Mouse (Mus musculus) mouse embryonic stem cell (cell line): ENCODE measurements around the gene Fbxw4.

ENCODE experiments used
- in situ Hi-C, 2 experiments: fragments of 300-500 bp; cut with MboI; formaldehyde crosslinking; loops; 1 replicate in 1 of 2; 3 replicates in 1 of 2; pipeline ENCODE4 v1.14.3; 2019 to 2020; ENCODE audit warnings: low sequenced_read_pairs in 2 of 2, low pct_unique_long_range_greater_than_20kb in 1 of 2, mixed read lengths in 1 of 2; ENCODE audit not compliant: unreplicated experiment in 1 of 2

Fbxw4 gene

DNA sequence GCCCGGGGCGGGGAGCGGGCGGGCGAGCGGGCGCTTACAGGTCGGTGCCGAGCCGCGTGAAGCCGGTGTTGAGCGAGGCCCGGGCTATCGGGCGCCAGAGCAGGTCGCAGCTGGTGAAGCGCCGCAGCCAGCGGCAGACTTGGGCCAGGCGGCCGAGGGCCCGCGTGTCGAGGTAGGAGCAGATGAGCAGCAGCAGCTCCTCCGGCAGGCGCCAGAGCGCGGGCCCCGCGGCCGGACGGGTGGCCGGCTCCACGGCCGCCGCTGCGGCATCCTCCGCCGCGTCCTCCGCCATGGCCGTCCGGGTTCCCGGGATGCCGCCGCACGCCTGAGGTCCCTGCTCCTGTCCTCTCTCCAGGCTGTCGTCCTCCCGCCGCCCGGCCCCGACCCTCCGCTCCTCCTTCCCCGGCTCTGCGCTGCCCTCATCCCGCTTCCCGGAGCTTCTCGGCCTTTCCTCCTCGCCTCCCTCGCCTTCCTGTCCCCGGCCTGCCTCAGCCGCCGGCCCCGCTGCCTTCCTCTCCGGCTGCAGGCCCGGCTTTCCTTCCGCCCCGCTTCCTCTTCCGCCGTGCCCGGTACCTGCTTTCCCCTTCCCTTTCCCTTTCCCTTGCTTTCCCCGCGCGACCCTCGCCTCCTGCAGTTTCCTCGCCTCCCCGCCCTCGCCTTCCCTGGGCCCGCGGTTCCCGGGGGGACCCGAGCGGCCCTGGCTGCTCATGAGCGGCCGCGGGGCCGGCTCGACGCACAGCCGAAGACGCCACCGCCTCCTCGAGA, at the start of gene Fbxw4:
Gene Fbxw4, minus strand, starts transcription at position 575 of the 765 bp plus-strand sequence.
- in situ Hi-C loops: no loop called here

DNA sequence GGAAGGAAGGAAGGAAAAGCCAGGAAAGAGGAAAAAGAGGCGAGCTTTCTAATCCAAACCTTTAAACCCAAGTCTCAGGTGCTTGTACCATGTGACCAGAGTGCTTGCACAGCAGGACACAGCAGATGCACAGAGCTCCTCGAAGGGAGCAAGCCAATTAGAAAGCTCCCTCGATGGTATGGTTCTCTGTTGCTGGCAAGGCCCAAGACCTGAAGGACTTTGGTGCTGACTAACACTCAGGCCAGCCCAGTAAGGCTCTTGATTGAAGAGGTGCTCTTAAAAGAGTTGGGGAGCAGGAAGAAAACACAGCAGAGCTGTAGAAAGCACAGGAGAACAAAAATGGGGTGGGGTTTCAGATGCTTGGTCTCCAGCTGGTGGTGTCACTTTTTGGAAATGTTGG, 48.6 kb upstream of the Fbxw4 start:
- in situ Hi-C loops: no loop called here

DNA sequence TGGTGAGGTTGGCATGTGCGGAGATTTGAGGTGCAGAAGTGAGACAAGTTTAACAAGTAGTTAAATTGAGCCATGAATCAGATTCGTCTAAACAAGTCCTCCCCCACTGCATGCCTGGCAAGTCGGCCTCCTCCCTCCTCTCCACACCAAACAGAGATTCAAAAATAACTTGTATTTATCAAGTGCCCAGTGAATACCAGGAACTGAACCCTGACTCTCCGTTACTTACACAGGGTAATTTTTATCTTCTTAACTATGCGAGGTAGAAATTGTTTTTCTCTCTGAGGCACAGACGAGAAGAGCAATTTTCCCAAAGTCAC, 36.1 kb upstream of the Fbxw4 start:
- in situ Hi-C loops: no loop called here

DNA sequence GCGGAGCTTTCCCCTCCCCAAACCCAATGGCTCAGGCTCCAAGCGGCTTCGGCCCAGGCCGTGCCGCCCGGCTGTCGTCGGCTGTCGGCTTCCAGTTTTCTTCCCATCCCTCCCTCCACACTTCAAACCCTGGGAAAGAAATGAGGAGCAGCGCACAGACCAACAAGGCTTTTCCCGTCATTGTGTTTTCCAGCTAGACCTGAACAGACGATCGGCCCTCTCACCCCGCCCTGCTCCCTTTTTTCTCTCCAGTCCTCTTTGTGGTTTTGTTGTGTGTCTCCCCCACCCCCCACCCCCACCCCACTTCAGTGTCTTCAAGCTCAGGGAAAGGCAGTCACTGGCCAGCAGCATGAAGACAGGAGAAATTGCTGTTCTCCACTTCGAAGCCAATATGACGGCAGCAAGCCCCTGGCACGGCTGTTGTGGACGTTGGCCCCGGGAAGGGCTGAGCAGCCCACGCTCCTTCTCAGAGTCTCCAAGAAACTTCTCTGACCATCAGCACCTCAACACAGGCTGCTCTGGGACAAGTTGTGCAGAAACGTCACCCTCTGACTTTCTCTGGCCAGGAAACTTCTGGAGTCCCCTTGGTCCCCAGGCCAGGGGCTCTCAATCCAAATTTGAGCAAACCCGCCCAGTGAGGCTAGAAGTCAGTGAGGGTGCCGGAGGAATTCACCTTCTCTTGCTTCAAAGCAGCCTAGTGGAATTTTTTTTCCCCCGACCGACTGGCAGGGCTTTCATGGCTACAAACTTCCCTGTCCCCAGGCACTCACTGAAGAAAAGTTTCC, 35.6 kb upstream of the Fbxw4 start:
- in situ Hi-C loops: no loop called here

DNA sequence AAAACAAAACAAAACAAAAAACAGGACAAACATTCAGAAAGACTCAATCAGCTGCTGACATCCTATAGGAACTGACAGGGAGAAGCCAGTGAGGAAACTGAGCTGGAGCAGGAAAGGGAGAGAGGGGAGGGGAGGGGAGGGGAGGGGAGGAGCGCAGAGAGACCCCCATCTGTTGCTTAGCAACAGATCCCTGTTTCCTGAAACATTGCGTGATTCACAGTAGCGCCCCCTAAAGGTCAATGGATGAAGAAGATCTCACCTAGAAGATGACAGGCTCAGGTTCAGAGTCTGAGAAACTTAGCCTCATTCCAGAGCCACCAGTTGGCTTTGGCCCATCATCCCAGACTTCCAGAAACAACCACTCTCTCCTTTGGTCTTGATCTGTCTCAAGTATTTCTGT, 33.9 kb upstream of the Fbxw4 start:
- in situ Hi-C loops: no loop called here

DNA sequence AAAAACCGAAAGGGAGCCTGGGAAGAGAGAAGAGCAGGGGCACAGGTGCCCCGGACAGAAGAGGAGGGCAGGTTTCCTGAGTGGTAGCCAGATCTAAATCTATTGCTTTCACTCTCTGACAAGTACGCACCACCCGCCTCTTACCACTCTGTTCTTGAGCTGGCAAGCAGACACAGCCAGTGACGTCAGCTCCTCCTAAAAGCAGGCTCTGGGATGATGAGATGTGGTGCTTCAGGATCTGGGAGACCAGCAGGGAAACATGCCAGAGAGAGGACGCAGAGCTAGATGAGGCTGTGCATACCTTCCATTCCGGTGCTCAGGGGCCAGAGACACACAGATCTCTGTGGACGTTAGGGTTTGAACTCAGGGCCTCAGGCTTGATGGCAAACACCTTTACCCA, 32.1 kb upstream of the Fbxw4 start:
- in situ Hi-C loops: no loop called here

DNA sequence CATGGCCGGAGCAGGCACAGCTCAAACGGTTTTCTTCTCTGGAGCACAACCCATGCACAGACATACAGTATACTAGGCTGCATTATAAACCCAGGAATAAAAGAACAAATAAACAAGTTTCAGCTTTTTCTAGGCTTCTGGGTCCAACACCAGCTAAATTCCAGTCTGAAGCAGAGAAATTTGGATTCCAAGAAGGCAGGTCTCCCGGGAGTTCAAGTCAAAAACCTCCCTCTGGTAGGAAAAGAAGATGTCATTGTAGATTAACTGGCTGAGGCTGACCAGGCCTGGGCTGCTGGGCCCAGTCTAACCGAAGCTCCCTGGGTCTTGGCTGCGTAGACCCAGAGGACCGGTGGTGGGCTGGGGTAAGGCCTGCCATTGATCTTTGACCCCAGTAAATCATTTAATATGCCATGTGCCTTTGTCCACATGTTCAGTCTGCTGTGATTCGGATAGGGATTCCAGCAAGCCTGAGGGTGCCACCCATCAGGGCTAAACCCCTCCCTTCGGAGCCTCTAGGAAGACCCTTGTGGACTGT, 31.0 kb upstream of the Fbxw4 start:
- in situ Hi-C loops: no loop called here

DNA sequence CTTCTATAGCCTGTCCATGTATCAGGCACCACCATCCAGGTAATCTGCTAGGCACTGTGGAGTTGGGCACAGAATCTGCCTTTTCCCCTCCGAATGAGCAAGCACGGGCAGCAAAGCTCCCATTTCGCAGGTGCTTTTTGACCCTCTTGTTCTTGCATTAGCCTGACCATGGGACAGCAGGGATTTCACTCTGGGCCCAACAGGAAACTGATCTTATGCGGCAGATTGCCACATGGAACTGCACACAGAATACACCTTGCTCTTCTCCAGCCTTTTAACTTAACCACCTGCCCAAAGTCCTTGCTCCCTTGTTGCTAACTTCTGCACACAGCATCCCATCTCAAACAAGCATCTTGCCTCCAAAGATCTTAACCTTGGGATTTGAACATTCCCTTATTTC, 26.9 kb upstream of the Fbxw4 start:
- in situ Hi-C loops: no loop called here

DNA sequence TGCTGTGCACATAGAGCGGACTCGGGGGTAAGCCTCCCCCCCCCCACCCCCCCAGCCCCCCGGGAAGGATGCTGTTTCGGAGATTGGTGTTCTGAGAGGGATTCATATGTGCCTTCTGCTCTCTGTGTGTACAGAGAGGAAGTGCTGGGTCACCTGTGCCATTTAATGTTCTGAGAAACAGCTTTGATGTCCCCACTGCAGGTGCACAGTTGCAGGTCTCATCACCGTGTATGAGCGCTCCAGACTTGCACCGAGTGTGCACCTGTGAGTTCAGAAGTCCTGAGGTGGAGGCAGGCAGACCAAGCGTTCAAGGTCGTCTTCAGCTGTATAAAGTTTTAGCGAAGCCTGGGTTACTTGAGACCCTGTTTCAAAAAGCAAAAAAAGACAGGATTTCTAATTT, 23.6 kb upstream of the Fbxw4 start:
- in situ Hi-C loops: no loop called here

DNA sequence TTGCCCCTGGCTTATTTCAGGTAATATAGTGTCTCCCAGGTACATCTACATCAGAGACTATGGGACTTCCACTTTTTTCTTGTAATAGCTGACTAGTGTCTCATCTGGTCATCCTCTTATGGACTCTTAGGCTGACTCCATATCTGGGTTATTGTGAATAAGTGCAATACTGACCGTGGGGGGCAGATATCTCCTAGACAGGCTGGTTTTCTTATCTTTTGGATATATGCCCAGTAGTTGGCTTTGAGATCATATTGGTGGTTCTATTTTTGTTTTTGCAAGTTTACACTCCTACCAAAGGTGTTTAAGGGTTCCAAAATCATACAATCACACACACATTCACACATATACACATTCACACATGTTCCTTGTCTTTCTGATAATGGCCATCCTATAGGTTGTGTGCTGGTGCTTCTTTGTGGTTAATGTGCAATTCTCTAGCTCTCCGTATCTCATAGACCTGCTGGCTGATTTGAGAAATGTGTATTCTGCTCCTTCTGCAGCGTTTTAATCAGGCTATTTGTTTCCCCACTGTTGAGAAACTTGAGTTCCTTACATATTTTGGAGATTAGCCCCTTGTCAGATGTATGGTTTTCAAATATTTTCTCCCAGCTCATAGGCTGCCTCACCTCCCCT, 20.5 kb upstream of the Fbxw4 start:
- in situ Hi-C loops: no loop called here

DNA sequence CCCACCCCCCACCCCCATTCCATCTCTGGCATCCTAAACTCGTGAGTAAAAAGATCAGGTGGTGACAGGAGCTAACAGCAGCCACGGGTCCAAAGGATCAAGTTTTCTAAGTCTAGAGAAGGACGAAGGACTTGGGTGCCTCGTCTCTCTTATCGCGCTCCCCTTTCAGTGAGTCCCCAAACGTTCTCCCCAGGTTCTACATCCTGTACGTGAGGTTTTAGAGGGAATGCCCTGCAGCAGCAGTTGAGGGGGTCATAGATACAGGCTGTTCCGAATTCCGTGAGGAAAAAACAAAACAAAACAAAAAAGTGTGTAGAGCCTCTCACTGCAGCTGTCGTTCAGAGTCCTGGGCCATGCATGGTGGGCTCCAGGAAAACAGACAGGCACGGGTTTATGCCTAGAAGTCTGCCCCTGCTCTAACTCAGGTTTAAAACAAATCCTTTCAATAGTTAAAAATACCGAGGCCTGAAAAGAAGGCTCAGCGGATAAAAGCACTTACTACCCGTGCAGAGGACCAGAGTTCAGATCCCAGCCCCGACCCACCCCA, 16.7 kb upstream of the Fbxw4 start:
- in situ Hi-C loops: no loop called here

DNA sequence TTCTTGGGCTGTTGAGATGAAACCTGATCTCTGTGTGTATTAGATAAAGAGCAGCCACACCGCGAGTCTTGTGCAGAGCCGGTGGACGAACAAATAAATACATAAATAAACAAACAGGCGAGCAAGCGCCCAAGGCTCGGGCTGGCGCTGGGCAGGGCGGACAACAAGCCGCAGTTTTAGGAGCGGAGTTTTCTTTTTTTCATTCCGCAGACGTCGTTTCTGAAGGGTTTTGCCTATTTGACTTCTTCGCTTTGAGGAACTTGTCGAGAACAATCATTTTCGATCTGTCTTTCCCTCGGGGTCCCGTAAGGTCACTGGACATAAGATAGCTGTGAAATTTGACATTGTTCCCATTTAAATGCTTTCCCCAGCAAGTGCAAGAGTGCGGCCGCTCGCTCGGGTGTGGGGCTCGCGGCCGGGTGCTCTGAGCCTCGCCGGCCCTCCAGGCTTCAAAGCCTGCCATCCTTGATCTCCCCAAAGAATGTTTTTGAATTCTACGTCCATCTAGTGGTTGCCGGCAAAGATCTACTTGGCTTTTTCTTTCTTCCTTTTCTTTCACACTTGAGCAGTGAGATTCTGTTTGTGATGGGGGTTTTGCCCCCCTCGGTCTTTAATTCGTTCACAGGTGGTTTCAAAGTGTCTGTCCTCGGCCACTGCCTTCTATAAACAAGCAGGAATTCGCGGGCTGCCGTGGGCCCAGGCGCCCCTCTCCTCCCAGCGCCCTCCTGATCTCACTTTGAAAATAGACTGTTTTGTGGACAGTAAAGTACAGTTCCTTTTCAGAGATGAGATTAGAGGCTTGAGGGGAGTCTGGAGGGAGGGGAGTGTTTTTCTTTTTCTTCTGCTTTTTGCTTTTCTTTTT, 15.8 kb upstream of the Fbxw4 start:
- in situ Hi-C loops: no loop called here

DNA sequence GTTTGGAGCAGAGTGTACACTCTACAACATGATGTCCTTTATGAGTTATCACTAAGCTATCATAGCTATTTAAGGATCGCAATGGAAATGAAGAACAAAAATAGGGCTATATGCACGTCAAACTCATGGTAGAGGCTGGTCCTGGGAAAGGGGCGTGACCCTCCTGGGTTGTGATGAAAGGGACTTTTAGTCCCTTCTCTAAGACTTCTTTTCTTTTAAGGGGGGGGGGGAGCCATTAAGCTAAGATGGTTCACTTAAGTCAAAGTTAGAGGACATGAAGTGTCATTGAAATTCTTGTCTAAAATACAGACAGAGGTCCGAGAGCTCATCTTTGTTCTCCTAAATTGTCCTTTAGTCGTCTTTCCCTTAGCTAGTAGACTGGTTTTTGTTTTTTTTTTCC, 15.1 kb upstream of the Fbxw4 start:
- in situ Hi-C loops: no loop called here

DNA sequence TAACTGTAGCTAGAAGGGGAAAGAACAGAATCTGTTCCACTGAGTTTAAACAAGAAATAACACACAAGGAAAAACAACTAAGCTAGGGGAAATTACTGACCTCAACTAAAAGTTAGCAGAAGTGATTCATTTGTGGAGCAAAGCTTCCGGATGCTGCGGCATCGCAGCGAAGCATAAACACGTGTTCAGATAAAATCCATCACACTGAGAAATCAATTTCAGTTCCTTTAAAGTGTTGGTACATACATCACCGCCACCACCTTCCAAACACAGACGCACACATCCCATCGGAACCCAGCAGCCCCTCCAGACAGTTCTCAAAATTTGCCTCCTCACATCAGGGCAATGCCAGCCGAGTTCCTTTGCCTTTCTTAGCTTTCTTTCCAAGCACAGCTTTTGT, 12.9 kb upstream of the Fbxw4 start:
- in situ Hi-C loops: no loop called here

DNA sequence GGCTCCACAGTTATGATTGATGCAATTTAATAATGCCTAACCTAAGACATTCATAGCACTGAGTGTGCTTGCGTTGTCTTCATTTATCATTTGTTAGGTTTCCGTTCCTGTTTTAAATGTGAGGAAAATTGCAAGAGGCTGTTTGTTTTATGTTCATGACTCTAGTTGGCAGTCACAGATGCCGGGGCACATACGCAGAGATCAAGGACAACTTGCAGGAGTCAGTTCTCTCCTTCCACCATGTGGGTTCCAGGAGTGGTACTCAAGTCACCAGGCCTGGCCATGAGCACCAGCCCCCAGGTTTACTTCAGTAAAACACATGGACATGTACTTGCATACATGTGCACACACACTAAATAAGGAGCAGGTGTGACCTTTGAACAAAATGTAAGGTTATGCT, 8.9 kb upstream of the Fbxw4 start:
- in situ Hi-C loops: no loop called here

DNA sequence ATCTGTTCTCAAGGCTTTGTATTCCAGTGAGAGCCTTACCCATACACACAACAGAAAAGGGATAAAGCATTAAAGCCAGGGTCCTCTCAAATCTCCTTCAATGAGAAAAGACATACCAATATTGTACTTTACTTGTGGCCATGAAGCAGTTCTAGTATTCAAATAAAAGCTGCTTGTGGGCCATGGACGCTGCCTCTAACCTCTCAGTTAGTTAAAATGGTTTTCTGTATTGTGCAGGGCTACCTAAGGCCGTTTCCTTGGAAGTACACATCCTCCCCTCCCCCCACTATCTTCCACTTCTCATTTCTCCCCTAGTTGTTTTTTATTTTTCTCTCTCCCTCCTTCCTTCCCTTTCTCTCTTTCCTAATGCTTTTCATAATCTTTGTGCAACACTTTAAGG, 3.7 kb upstream of the Fbxw4 start:
- in situ Hi-C loops: no loop called here

DNA sequence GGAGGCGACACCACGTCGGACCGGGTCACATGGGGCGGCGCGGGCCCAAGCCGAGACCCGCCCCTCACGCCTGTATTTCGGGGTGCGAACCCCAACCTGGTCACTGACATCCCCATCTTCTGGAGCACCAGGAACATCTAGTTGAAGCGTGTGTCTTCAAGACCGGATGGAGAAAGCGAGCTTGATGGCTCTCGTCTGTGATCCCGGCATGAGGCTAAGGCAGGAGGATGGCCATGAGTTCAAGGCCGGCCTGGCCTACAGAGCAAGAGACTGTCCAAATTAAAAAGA, 335 bp upstream of the Fbxw4 start:
- in situ Hi-C loops: no loop called here

DNA sequence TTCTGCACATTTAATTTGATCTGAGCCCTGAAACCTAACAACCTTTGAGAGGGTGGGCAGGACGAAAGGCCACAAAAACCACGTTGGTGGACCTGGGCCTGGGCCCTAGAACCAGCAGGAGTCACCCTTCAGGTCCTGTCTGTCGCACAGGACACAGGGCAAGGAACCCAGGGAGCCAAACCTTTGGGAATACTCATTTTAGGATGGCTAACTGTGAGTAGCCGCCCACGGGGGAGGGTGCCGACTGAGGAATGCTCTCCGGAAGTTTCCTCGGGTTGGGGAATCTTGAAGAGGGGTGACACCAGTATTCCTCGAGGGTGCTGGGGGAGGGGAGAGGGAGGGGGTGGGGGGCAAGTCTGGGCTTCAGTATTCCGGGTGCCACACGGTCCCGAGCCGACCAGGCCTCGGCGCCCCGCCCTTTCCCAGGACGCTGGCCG, 793 bp downstream of the Fbxw4 start:
- in situ Hi-C loops: no loop called here
